In the genomic region with DNA sequence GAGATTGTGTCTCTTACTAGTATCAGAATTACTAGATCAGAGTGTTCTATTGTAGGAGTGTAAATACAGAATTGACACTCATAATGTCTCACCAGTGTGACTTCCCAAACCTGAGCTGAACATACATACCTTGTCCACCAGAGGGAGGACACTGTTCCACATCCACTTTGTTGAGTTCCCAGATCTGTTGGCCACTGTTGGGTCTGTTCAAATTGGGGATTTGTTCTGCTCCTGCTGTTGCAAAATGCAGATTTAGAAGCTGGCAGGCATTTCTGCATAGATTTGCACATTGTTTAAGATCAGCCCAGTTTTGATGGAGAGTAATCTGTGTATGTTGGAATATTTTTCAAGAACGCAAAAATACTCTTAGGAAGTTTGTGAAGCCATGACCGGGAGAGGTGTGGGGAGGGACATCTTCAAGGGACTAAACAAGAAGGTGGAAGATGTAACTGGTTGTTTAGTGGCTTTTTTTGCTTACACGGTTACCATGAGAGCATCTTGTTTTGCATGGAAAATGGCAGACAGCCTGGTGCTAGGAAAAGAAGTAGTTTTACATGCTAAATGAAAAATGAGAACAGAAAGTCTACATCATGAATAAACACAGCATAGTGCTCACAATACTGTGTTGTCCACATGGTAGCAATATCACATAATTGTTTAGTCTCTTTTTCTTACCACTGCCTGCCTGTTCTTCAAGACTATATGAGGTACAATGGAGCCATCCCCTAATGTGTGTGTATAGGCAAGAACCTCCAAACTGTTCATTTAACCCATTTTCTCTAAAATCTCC, we compare ENCODE assay signal across 12 mouse cellular contexts.
A peak's percentile ranks its signal among the peaks of the same experiment; 100 is the strongest.
DNase-seq lines count a peak whose midpoint lies in the region; ATAC-seq and TF ChIP-seq lines count a peak whose summit lies in the region.
"Had no signal": no experiment of that assay in that cellular context is flagged by ENCODE, and none has a peak within 500 bp of the region (broad histone marks: within the 10 kb centered on the region; RNA-seq: fewer than 3 reads in every experiment).

No protein-coding gene starts in this region.

- H3K27me3 ChIP-seq in forebrain, embryonic 14.5 days (replicated peaks; ENCODE audit: control insufficient read depth, insufficient read depth, low read length): no peaks in the 10 kb centered on the region
- H3K27me3 ChIP-seq in forebrain, embryonic 10.5 days (ENCODE audit: poor library complexity, severe bottlenecking): no peaks in the 10 kb centered on the region
- H3K27me3 ChIP-seq in midbrain, postnatal 0 days (ENCODE audit: insufficient read depth, low read length): no peaks in the 10 kb centered on the region
- H3K27me3 ChIP-seq in midbrain, embryonic 10.5 days (ENCODE audit: low read depth, poor library complexity, severe bottlenecking): no peaks in the 10 kb centered on the region
- H3K27me3 ChIP-seq in limb, embryonic 10.5 days (ENCODE audit: low read depth, poor library complexity, severe bottlenecking): no peaks in the 10 kb centered on the region
- H3K27me3 ChIP-seq: heart, embryonic 15.5 days had no signal

- H3K27ac ChIP-seq in forebrain, embryonic 14.5 days (ENCODE audit: low read depth, low read length): no peak overlapping the region
- H3K27ac ChIP-seq in forebrain, embryonic 10.5 days: no peak overlapping the region
- no peak overlapping the region for H3K27ac ChIP-seq in midbrain, postnatal 0 days (ENCODE audit: low read depth, low read length)
- no peak overlapping the region for H3K27ac ChIP-seq in midbrain, embryonic 10.5 days (replicated peaks)
- no peak overlapping the region for H3K27ac ChIP-seq in limb, embryonic 10.5 days
- H3K27ac ChIP-seq: heart, embryonic 15.5 days had no signal

- peak; percentile 59 for TF ChIP-seq CTCF in midbrain, postnatal 0 days (IDR thresholded peaks at IDR 0.05)

- DNase-seq in forebrain, embryonic 14.5 days (ENCODE audit: low spot score): peak; percentile 20
- no peak for DNase-seq in forebrain, embryonic 10.5 days (ENCODE audit: extremely low spot score, low spot score)
- DNase-seq in midbrain, postnatal 0 days (ENCODE audit: low spot score): peak; percentile 24
- no peak for DNase-seq in midbrain, embryonic 10.5 days (ENCODE audit: low spot score)
- DNase-seq in layer of hippocampus, adult 9-10 months (ENCODE audit: low spot score): peak; percentile 18
- DNase-seq in adrenal gland, adult 18-20 months (ENCODE audit: low spot score in 2 of 2): no peak
- no peak for DNase-seq in limb, embryonic 10.5 days (ENCODE audit: low spot score)
- no peak for DNase-seq in gastrocnemius, postnatal 25 days
- DNase-seq: cerebellum, adult 11-12 months; kidney, adult 8-10 months had no signal

- no peak overlapping the region for H3K4me3 ChIP-seq in forebrain, embryonic 14.5 days (ENCODE audit: low read depth, low read length)
- no peak overlapping the region for H3K4me3 ChIP-seq in forebrain, embryonic 10.5 days
- no peak overlapping the region for H3K4me3 ChIP-seq in midbrain, postnatal 0 days (ENCODE audit: low read depth, low read length)
- H3K4me3 ChIP-seq in midbrain, embryonic 10.5 days: no peak overlapping the region
- H3K4me3 ChIP-seq in limb, embryonic 10.5 days: no peak overlapping the region
- H3K4me3 ChIP-seq: heart, embryonic 15.5 days had no signal

- H3K4me1 ChIP-seq in forebrain, embryonic 14.5 days (ENCODE audit: control insufficient read depth, insufficient read depth, low read length): no peaks in the 10 kb centered on the region; the same call in 1 of the 2 replicates
- H3K4me1 ChIP-seq in forebrain, embryonic 10.5 days: no peaks in the 10 kb centered on the region
- no peaks in the 10 kb centered on the region for H3K4me1 ChIP-seq in midbrain, postnatal 0 days (ENCODE audit: insufficient read depth, low read length)
- no peaks in the 10 kb centered on the region for H3K4me1 ChIP-seq in midbrain, embryonic 10.5 days
- H3K4me1 ChIP-seq in limb, embryonic 10.5 days: no peaks in the 10 kb centered on the region
- H3K4me1 ChIP-seq: heart, embryonic 15.5 days had no signal

- H3K9ac ChIP-seq in forebrain, embryonic 14.5 days (ENCODE audit: low read length): no peak overlapping the region
- H3K9ac ChIP-seq in midbrain, postnatal 0 days (replicated peaks; ENCODE audit: low read length, poor library complexity, severe bottlenecking): no peak overlapping the region
- H3K9ac ChIP-seq: heart, embryonic 15.5 days had no signal

- H3K36me3 ChIP-seq in forebrain, embryonic 14.5 days (ENCODE audit: control insufficient read depth, insufficient read depth, low read length): no peaks in the 10 kb centered on the region
- H3K36me3 ChIP-seq in forebrain, embryonic 10.5 days (replicated peaks): no peaks in the 10 kb centered on the region
- no peaks in the 10 kb centered on the region for H3K36me3 ChIP-seq in midbrain, postnatal 0 days (ENCODE audit: insufficient read depth, low read length)
- no peaks in the 10 kb centered on the region for H3K36me3 ChIP-seq in midbrain, embryonic 10.5 days
- no peaks in the 10 kb centered on the region for H3K36me3 ChIP-seq in limb, embryonic 10.5 days
- H3K36me3 ChIP-seq: heart, embryonic 15.5 days had no signal

- no peaks in the 10 kb centered on the region for H3K9me3 ChIP-seq in forebrain, embryonic 14.5 days (replicated peaks; ENCODE audit: control insufficient read depth, low read length)
- H3K9me3 ChIP-seq in forebrain, embryonic 10.5 days: no peaks in the 10 kb centered on the region
- H3K9me3 ChIP-seq in midbrain, postnatal 0 days (ENCODE audit: low read length): no peaks in the 10 kb centered on the region
- no peaks in the 10 kb centered on the region for H3K9me3 ChIP-seq in midbrain, embryonic 10.5 days (replicated peaks)
- no peaks in the 10 kb centered on the region for H3K9me3 ChIP-seq in limb, embryonic 10.5 days (replicated peaks)
- H3K9me3 ChIP-seq: heart, embryonic 15.5 days had no signal

- H3K4me2 ChIP-seq in forebrain, embryonic 14.5 days (ENCODE audit: low read length): no peak overlapping the region
- H3K4me2 ChIP-seq in midbrain, postnatal 0 days (ENCODE audit: low read depth, low read length, poor library complexity, severe bottlenecking): no peak overlapping the region
- H3K4me2 ChIP-seq: heart, embryonic 15.5 days had no signal

- 93% methylated on average over 3 of the region's 3 CpGs for WGBS in forebrain, embryonic 14.5 days
- 92% methylated on average over 3 of the region's 3 CpGs for WGBS in forebrain, embryonic 10.5 days
- WGBS in midbrain, postnatal 0 days: 92% methylated on average over 3 of the region's 3 CpGs
- 94% methylated on average over 3 of the region's 3 CpGs for WGBS in midbrain, embryonic 10.5 days
- 91% methylated on average over 3 of the region's 3 CpGs for WGBS in limb, embryonic 10.5 days

- no peak for ATAC-seq in forebrain, embryonic 14.5 days
- no peak for ATAC-seq in midbrain, postnatal 0 days (ENCODE audit: low FRiP score)
- ATAC-seq: activated CD4-positive, CD25-positive, alpha-beta regulatory T cell, adult 4 months had no signal

Comparison
In these comparisons a context has a peak if more than half of its experiments do, and no peak if none do; other contexts are left out.
1. DNase-seq: peak in forebrain, embryonic 14.5 days (single experiment), midbrain, postnatal 0 days (single experiment) and layer of hippocampus, adult 9-10 months (single experiment); none in forebrain, embryonic 10.5 days (single experiment), midbrain, embryonic 10.5 days (single experiment), adrenal gland, adult 18-20 months (0 of 2), limb, embryonic 10.5 days (single experiment) and gastrocnemius, postnatal 25 days (single experiment).